Mouse (Mus musculus) gastrocnemius, postnatal 25 days (tissue): ENCODE data around the gene Fhdc1. TPM values are rescaled to one million over a fixed set of nuclear protein-coding genes. Genes with fewer than 3 reads are reported as not detected.
A peak's percentile ranks its signal among the peaks of the same experiment; 100 is the strongest.

Experiments
- DNase-seq: peaks from one replicate; pipeline ENCODE4 v3.0.0; 2022
- long read RNA-seq, 2 experiments: library from polyadenylated mRNA; stranded (forward); transcript quantifications; one replicate each; pipeline ENCODE4 v2.0.0; 2021
- total RNA-seq, 2 experiments: library from RNA; stranded (reverse); gene quantifications; 1 replicate in 1 of 2; 2 replicates in 1 of 2; pipeline ENCODE4 v1.2.3; 2021

Fhdc1 gene
- 1 to 10 TPM in 1 of 2 experiments, under 1 TPM in 1; 0.13 to 1.1 TPM for total RNA-seq
- long read RNA-seq, experiment 1 = 0 reads
- long read RNA-seq, experiment 2 = 0 reads

DNA sequence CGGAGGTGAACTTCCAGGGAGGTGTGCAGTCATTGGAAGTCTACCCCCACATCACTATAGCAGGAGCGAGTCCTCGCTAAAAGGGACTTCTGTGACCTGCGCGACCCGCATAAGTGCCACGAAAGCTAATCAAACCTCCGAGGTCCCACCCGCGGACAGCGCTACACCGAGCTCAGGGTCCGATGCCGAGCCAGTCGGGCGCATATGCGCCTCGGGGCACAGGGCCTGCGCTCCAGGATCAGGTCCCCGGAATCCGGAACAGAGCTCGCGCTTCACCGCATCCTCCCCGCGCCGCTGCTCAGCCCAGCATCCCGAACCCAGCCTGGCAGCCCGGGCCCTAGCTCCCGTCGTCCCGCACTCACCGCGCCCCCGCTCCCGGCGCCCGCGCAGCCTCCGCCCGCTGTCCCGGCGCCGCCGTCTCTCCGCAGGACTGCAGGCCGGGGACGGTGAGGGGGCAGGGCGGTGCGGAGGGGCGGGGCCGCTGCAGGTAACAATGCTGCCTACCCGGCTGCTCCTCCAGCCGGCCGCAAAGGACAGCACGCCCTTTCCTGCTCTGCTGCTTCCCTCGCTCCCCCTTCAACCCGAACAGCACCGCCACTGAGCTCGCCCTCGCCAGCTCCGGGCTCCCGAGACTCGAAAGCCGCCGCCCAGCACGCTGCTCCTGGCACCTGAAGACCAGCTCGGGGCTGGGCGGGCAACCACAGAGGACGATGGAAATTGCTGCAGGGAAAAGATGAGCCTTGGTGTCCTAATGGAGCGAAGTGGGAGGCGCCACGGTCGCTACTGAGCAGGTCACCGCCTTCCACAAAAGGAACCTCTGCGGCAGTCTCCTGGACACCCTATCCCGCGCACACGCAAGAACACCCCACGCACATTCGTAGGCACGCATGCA lies at the start of gene Fhdc1:
Gene Fhdc1, minus strand, starts transcription at position 424 of the 892 bp plus-strand sequence.
- DNase-seq = no peak

DNA sequence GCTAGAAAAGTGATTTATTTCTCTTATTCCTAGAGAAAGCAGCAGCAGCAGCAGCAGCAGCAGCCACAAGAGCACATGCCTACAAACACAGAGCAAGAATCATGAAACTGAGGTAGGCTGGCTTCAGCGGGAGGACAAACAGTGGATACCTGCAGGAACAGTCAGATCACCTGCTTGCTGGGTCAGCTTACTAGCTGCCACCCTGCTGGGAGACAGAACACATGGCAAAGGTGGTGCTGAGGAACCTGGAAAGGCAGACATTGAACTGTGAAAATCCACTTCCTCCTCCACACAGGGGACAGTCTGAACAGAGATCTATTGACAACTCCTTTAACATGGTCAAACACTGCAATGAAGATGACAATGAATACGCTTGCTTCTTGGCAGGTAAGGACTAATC lies 48.8 kb upstream of the Fhdc1 start:
- no peak for DNase-seq

DNA sequence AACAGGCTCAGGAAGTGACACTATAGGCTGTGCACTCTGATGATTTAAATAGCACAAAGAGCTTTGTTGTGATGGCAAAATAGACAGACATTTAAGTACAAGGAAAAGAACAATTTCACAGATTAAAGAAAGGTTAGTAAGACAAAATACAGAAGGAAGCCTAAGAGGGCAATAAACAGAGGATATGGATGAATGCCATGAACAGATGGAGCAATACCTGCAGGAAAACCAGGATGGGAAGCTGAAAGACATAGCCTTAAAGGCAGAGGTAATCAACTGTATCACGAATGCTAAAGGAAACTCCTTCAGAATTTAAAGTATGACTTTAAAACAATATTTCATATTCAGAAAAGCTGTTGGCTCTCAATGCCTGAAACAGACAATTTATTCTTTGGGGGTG lies 44.7 kb upstream of the Fhdc1 start:
- no peak for DNase-seq

DNA sequence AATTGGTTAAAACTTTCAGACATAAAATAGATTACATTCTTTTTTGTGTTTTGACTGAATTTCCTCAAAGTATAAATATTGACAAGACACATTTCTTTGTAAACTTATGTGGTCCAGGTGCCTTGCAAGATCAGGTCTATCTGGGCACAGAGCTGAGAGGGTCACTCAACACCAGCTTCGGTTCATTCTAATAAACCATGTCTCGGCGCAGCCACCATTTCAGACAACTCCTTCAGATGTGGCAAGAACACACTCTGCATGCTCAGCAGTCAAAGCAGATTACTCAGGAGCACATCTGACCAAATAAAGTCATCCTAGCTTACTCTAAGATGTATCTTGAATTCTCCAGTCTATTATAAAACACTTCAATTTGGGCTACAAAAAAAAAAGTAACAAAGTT lies 35.9 kb upstream of the Fhdc1 start:
- DNase-seq = no peak

- no peak for DNase-seq
Observed at GRCm38 (mm10) chr3:84512774-84513515, 32.7 kb upstream of the Fhdc1 start.

- DNase-seq = no peak
Observed at GRCm38 (mm10) chr3:84505193-84505592, 25.0 kb upstream of the Fhdc1 start.

DNA sequence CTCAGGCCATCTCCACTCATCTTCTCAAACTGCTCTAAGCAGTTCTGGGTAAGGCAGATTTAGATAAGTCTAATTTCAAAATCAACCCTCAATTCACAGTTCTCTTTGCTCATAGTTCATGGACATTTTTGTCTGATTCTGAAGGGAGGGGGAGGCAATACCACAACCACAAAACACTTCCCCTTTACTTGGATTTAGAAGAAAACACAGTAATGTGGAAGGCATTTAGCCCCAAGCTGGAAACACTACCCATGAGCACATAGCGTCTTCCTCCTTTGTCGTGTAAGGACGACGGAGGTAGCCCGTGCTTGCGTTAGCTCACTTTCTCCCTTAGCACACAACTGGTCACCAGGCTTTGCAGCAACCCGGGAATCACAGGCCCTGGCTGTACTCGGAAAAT lies 24.1 kb upstream of the Fhdc1 start:
- no peak for DNase-seq

GRCm38 (mm10) chr3:84502101-84502500 lies 21.9 kb upstream of the Fhdc1 start:
- no peak for DNase-seq

GRCm38 (mm10) chr3:84500491-84500890 lies 20.3 kb upstream of the Fhdc1 start:
- no peak for DNase-seq

- no peak for DNase-seq
Observed at GRCm38 (mm10) chr3:84497718-84498117, 17.5 kb upstream of the Fhdc1 start.

- DNase-seq = no peak
Observed at GRCm38 (mm10) chr3:84492657-84493056, 12.4 kb upstream of the Fhdc1 start.

- DNase-seq = no peak
Observed at GRCm38 (mm10) chr3:84492148-84492547, 11.9 kb upstream of the Fhdc1 start.

DNA sequence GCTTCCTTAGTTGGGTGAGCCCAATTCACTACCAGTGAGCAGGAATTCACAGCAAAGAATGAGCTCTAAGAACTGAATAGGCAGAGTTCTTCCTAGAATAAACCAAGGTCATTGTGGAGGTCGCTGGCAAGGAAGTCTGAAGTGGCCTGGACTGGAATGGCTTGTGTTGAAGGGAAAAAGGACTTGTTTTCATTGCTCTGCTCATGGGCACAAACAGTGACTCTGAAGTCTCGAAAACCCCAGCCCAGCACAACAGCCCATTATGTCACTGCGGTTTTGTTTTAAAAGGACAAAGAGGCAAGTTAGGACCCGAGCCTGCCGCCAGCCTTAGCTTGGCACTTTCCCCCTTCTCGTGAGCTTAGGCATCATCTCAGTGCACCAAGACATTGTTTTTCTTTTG lies 8.5 kb upstream of the Fhdc1 start:
- DNase-seq = no peak

GRCm38 (mm10) chr3:84484891-84485290 lies 4.7 kb upstream of the Fhdc1 start:
- no peak for DNase-seq

DNA sequence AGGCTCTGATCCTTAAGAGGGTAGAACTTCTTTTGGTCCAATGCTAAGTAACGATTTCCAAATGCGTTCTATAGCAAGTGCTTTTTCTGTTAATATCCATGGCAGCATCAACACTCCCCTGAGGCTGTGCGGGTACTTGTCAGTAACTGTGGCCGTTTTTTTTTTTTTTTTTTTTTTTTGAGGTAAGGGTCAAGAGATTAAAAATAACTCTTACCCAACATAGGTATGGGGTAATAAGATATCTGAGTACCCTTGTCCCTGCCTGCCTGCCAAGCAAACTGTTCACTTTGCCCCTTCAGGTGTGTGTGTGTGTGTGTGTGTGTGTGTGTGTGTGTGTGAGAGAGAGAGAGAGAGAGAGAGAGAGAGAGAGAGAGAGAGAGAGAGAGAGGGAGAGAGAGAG lies 4.1 kb upstream of the Fhdc1 start:
- DNase-seq = no peak

DNA sequence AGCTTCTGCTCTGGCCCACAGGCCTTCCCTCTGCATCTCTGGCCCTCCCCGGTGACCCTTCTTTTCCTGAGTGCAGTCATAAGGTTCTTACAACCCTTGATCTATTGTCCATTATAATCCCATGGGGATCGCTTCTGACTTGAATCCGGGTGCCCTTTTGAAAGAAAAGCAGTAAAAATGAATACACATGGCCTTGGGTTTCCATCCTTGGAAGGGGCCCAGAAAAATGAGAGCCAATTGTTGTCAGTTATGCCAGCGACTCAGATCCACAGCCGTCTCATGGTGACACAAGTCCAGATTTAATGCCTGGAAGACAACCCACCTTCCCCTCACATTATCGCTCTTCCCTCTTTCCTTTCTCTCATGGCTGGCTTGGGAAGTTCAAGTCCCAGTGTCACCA lies 1.9 kb upstream of the Fhdc1 start:
- DNase-seq = no peak

DNA sequence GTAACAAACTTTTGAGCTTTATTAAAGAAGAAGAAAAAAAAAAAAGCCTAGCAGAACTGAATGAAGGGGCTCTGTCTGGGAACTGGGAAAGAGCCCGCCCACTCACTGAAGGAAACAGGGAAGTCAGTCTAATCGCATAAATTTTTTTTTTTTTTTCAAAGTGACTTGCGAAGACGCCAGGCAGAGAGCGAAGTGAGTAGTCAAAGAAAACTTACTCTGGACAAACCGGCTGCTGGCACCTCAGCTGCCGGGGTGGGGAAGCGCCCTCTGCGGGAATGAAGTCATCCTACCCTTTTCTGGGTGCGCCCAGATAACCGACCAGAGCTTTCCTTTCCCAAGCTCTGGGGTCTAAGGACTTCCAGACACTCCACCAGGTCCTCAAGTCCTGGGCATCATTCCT lies 875 bp upstream of the Fhdc1 start:
- no peak for DNase-seq

- DNase-seq = peak; percentile 27
Observed at GRCm38 (mm10) chr3:84479293-84480005, 780 bp downstream of the Fhdc1 start.

GRCm38 (mm10) chr3:84478896-84479292 lies 1.3 kb downstream of the Fhdc1 start:
- no peak for DNase-seq

- no peak for DNase-seq
Observed at GRCm38 (mm10) chr3:84478195-84478594, 2.0 kb downstream of the Fhdc1 start.

GRCm38 (mm10) chr3:84477498-84477897 lies 2.7 kb downstream of the Fhdc1 start:
- DNase-seq = no peak

GRCm38 (mm10) chr3:84474981-84475775 lies 5.1 kb downstream of the Fhdc1 start:
- DNase-seq = no peak
